Mouse (Mus musculus) CH12.LX (cell line): Measurements from ENCODE around the gene Cntfr. TPM values are rescaled to one million over a fixed set of nuclear protein-coding genes. Genes with fewer than 3 reads are reported as not detected.

ENCODE experiments used
- DNase-seq: peaks from one replicate; pipeline ENCODE4 v3.0.0-alpha.2; 2013; ENCODE audit errors: extremely low read depth
- H3K27ac ChIP-seq: 2 replicates; pipeline ENCODE4 v1.5.1; 2012; ENCODE audit warnings: low read depth, mild to moderate bottlenecking, control low read depth, moderate library complexity; ENCODE audit not compliant: insufficient read depth
- H3K27me3 ChIP-seq: replicated peaks from 2 replicates; pipeline ENCODE3; 2012; ENCODE audit warnings: inconsistent platforms
- H3K36me3 ChIP-seq, 2 experiments: replicated peaks in 1 of 2; 2 replicates each; pipeline versions ENCODE3 to v1.6.1; 2012; ENCODE audit warnings: inconsistent platforms in 1 of 2, low read length in 1 of 2, mild to moderate bottlenecking in 1 of 2, mixed read lengths in 1 of 2, moderate library complexity in 1 of 2; ENCODE audit not compliant: control insufficient read depth in 1 of 2, insufficient read depth in 1 of 2
- H3K4me1 ChIP-seq, 2 experiments: 2 replicates each; pipeline ENCODE4 v1.6.1; 2012; ENCODE audit warnings: inconsistent platforms in 1 of 2, moderate library complexity in 1 of 2; ENCODE audit not compliant: insufficient read depth in 2 of 2, control insufficient read depth in 1 of 2
- H3K4me2 ChIP-seq: 2 replicates; pipeline ENCODE4 v1.6.1; 2012; ENCODE audit warnings: low read depth, mild to moderate bottlenecking, control low read depth; ENCODE audit not compliant: poor library complexity, insufficient read depth, severe bottlenecking
- H3K4me3 ChIP-seq, 3 experiments: fragments of 150-350 bp in 1 of 3; sonication (generic) in 1 of 3; replicated peaks in 1 of 3; 2 replicates each; pipeline versions ENCODE3 to v1.5.1; 2011 to 2012; ENCODE audit warnings: low read depth in 2 of 3, low read length in 2 of 3, mild to moderate bottlenecking in 2 of 3, moderate library complexity in 2 of 3, control low read depth in 1 of 3, improper control_type of control experiment in 1 of 3, inconsistent platforms in 1 of 3, mixed read lengths in 1 of 3; ENCODE audit not compliant: poor library complexity in 1 of 3
- H3K79me2 ChIP-seq: replicated peaks from 2 replicates; pipeline ENCODE4 v1.6.1; 2012; ENCODE audit warnings: mild to moderate bottlenecking, moderate library complexity; ENCODE audit not compliant: control insufficient read depth, poor library complexity, insufficient read depth, severe bottlenecking; ENCODE audit errors: extremely low read depth
- H3K9ac ChIP-seq: 2 replicates; pipeline ENCODE4 v1.6.1; 2012; ENCODE audit warnings: low read depth, mild to moderate bottlenecking, control low read depth, moderate library complexity; ENCODE audit not compliant: insufficient read depth
- H3K9me3 ChIP-seq: replicated peaks from 2 replicates; pipeline ENCODE3; 2012; ENCODE audit warnings: low read length, inconsistent platforms, mixed read lengths
- BHLHE40 ChIP-seq: IDR thresholded peaks from 2 replicates; pipeline ENCODE4 v1.6.1; 2011; ENCODE audit warnings: mild to moderate bottlenecking, low read depth, low read length, improper control_type of control experiment
- CHD2 ChIP-seq: IDR thresholded peaks from 2 replicates; pipeline ENCODE4 v1.6.1; 2011; ENCODE audit warnings: low read length, improper control_type of control experiment
- ELF1 ChIP-seq: IDR thresholded peaks from 2 replicates; pipeline ENCODE4 v1.6.1; 2014; ENCODE audit warnings: low read depth, mild to moderate bottlenecking, inconsistent platforms, low read length, improper control_type of control experiment
- EP300 ChIP-seq: IDR thresholded peaks from 2 replicates; pipeline ENCODE4 v1.6.1; 2011; ENCODE audit warnings: low read length, improper control_type of control experiment
- ETS1 ChIP-seq: conservative IDR thresholded peaks from 2 replicates; pipeline ENCODE4 v1.6.1; 2012; ENCODE audit warnings: low read depth, mild to moderate bottlenecking, inconsistent platforms, low read length, improper control_type of control experiment, moderate library complexity
- GABPA ChIP-seq: IDR thresholded peaks from 2 replicates; pipeline ENCODE4 v1.6.1; 2012; ENCODE audit warnings: low read depth, low read length, improper control_type of control experiment, inconsistent platforms; ENCODE audit not compliant: insufficient replicate concordance
- IRF4 ChIP-seq: IDR thresholded peaks from 2 replicates; pipeline ENCODE4 v1.6.1; 2014; ENCODE audit warnings: low read depth, mild to moderate bottlenecking, inconsistent platforms, low read length, improper control_type of control experiment
- JUND ChIP-seq: conservative IDR thresholded peaks from 2 replicates; pipeline ENCODE4 v1.6.1; 2011; ENCODE audit warnings: low read depth, low read length, improper control_type of control experiment
- KAT2A ChIP-seq: IDR thresholded peaks from 2 replicates; pipeline ENCODE4 v1.6.1; 2012; ENCODE audit warnings: low read length, improper control_type of control experiment, inconsistent platforms; ENCODE audit not compliant: insufficient replicate concordance
- MAFK ChIP-seq: IDR thresholded peaks from 2 replicates; pipeline ENCODE4 v1.6.1; 2011; ENCODE audit warnings: low read length, improper control_type of control experiment; ENCODE audit not compliant: insufficient replicate concordance
- MEF2A ChIP-seq: IDR thresholded peaks from 2 replicates; pipeline ENCODE4 v1.6.1; 2014; ENCODE audit warnings: low read depth, mild to moderate bottlenecking, inconsistent platforms, low read length, improper control_type of control experiment, borderline replicate concordance
- NELFE ChIP-seq: IDR thresholded peaks from 2 replicates; pipeline ENCODE4 v1.6.1; 2011; ENCODE audit warnings: low read depth, low read length, improper control_type of control experiment
- PAX5 ChIP-seq: IDR thresholded peaks from 2 replicates; pipeline ENCODE4 v1.6.1; 2012; ENCODE audit warnings: low read length, inconsistent platforms, mixed read lengths
- RAD21 ChIP-seq: IDR thresholded peaks from 2 replicates; pipeline ENCODE4 v1.6.1; 2011; ENCODE audit warnings: low read depth, mild to moderate bottlenecking, low read length, improper control_type of control experiment, moderate library complexity
- ZC3H11A ChIP-seq: IDR thresholded peaks from 2 replicates; pipeline ENCODE4 v1.6.1; 2012; ENCODE audit warnings: low read depth, mild to moderate bottlenecking, inconsistent platforms, low read length, improper control_type of control experiment
- ZMIZ1 ChIP-seq: IDR thresholded peaks from 2 replicates; pipeline ENCODE4 v1.6.1; 2012; ENCODE audit warnings: low read depth, mild to moderate bottlenecking, inconsistent platforms, low read length, improper control_type of control experiment
- dilution Hi-C: fragments of 300-500 bp; cut with MboI; formaldehyde crosslinking; loops from 2 replicates; pipeline ENCODE4 v1.14.3; 2020; ENCODE audit warnings: low sequenced_read_pairs; ENCODE audit not compliant: extremely low pct_unique_long_range_greater_than_20kb, extremely low pct_ligation_motif_present
- in situ Hi-C: fragments of 300-500 bp; cut with MboI; formaldehyde crosslinking; loops from 3 replicates; pipeline ENCODE4 v1.14.3; 2019; ENCODE audit warnings: low sequenced_read_pairs, low pct_ligation_motif_present, low pct_unique_long_range_greater_than_20kb, mixed read lengths
- polyA plus RNA-seq: library from polyadenylated mRNA; unstranded; fragments of >175 nt; gene quantifications from 2 replicates; pipeline ENCODE4 v1.2.1, GENCODE M21; 2012; ENCODE audit warnings: low read depth; ENCODE audit not compliant: insufficient read length
- total RNA-seq, 2 experiments: library from RNA; depleted of rRNA; stranded (reverse); fragments of 300-350 nt in 1 of 2; fragments of >200 nt in 1 of 2; gene quantifications; 2 replicates each; pipeline ENCODE4 v1.2.3; 2012 to 2014

Cntfr gene
- total and polyA plus RNA-seq, 3 experiments: not detected

DNA sequence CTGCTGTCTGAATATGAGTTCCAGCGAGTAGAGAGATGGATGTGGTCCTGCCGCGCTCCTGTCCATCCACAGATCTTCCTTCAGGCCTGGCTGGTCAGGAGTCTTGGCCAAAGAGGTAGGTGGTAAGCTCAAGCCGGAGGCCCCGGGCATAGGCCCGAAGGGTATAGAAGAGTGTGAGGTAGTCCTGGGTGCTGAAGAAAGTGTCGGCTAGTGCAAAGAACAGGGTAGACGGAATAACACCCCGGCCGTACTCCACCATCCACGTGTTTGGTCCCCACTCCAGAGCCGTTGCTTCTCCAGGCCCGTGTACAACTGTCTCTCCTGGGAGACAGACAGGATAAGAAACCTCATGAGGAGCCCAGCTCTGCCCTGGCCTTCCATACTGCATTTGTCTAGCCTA, 42.4 kb upstream of the Cntfr start:
- Histone ChIP-seq H3K9me3 (peaks cover 9% of the 10 kb centered on the region), H3K4me1 (peaks cover 8 to 15% of the 10 kb centered on the region in 2 experiments; a peak in 3 of 4 replicates), H3K79me2 (0 out of 2 replicates have a peak, but pooled peaks cover 8% of the 10 kb centered on the region), H3K4me3 (no peak overlapping the region), H3K36me3 (peaks cover 13 to 19% of the 10 kb centered on the region in 2 experiments)
- no peak for DNase-seq
- in situ Hi-C loops (no loop called here), dilution Hi-C loops (no loop called here)
- TF ChIP-seq MAFK (no peak), KAT2A (no peak), ZC3H11A (no peak), IRF4 (no peak), NELFE (no peak), MEF2A (no peak), PAX5 (no peak), ELF1 (no peak), BHLHE40 (no peak), RAD21 (no peak)
- TF ChIP-seq, all 38 proteins: peak for 0
- H3K27ac ChIP-seq: no peak overlapping the region
- H3K4me2 ChIP-seq: no peak overlapping the region
- peaks cover 25% of the 10 kb centered on the region for H3K27me3 ChIP-seq
- H3K9ac ChIP-seq: no peak overlapping the region

DNA sequence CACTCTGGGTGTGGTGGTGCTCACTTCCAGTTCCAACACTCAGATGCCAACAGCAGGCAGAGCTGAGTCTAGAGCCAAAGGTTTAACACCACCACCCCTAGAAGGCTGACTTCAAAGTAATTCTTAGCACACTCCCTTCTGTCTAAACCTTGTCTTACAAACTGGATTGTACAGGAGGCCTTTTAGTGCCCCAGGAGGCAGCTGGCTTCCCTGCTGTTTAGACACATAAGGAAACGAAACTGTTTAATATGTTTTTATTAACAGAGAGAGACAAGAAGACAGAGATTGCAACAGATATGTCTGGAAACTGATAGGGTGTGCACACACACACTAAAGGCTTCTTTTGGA, 41.3 kb upstream of the Cntfr start:
- Histone ChIP-seq H3K4me2 (no peak overlapping the region), H3K9ac (no peak overlapping the region), H3K27ac (no peak overlapping the region), H3K9me3 (peaks cover 5% of the 10 kb centered on the region), H3K4me1 (peaks cover 8 to 15% of the 10 kb centered on the region in 2 experiments; a peak in 3 of 4 replicates), H3K27me3 (peaks cover 26% of the 10 kb centered on the region), H3K4me3 (no peak overlapping the region), H3K79me2 (0 out of 2 replicates have a peak, but pooled peaks cover 8% of the 10 kb centered on the region), H3K36me3 (peaks cover 13 to 19% of the 10 kb centered on the region in 2 experiments)
- TF ChIP-seq BHLHE40 (no peak), PAX5 (no peak), CHD2 (no peak), EP300 (no peak), ETS1 (no peak), ZMIZ1 (no peak), MAFK (no peak), GABPA (no peak), JUND (no peak)
- in situ Hi-C loops: no loop called here
- no peak for DNase-seq
- dilution Hi-C loops: no loop called here
